Comparison of ENCODE assay signal across 21 mouse cellular contexts in genomic region chr7:66653596-66653995, GRCm38 (mm10). TPM values are rescaled to one million over a fixed set of nuclear protein-coding genes. Genes with fewer than 3 reads are reported as not detected.
DNase-seq lines count a peak whose midpoint lies in the region; ATAC-seq and TF ChIP-seq lines count a peak whose summit lies in the region.
"Had no signal": no experiment of that assay in that cellular context is flagged by ENCODE, and none has a peak within 500 bp of the region (broad histone marks: within the 10 kb centered on the region; RNA-seq: fewer than 3 reads in every experiment).

No protein-coding gene starts in this region.

- no peak for TF ChIP-seq CTCF in stomach, postnatal 0 days (IDR thresholded peaks at IDR 0.05; ENCODE audit: low read depth)

- no peak overlapping the region for H3K9ac ChIP-seq in forebrain, embryonic 11.5 days (ENCODE audit: low read length)
- H3K9ac ChIP-seq in forebrain, embryonic 13.5 days: no peak overlapping the region
- H3K9ac ChIP-seq in stomach, embryonic 16.5 days (ENCODE audit: low read length): no peak overlapping the region
- no peak overlapping the region for H3K9ac ChIP-seq in stomach, postnatal 0 days (ENCODE audit: low read length)
- H3K9ac ChIP-seq: embryonic facial prominence, embryonic 13.5 days; forebrain, embryonic 12.5 days; forebrain, postnatal 0 days; heart, embryonic 12.5 days; hindbrain, embryonic 14.5 days had no signal

- H3K4me1 ChIP-seq in forebrain, embryonic 11.5 days (replicated peaks; ENCODE audit: control insufficient read depth, insufficient read depth, low read length): no peaks in the 10 kb centered on the region
- no peaks in the 10 kb centered on the region for H3K4me1 ChIP-seq in forebrain, embryonic 13.5 days
- H3K4me1 ChIP-seq in stomach, embryonic 16.5 days (ENCODE audit: control insufficient read depth, insufficient read depth, low read length): no peaks in the 10 kb centered on the region
- H3K4me1 ChIP-seq in stomach, postnatal 0 days (replicated peaks; ENCODE audit: control insufficient read depth, insufficient read depth): no peaks in the 10 kb centered on the region
- H3K4me1 ChIP-seq: forebrain, embryonic 12.5 days; heart, embryonic 12.5 days; hindbrain, embryonic 10.5 days had no signal

- H3K27ac ChIP-seq in forebrain, embryonic 11.5 days (ENCODE audit: low read depth, low read length): no peak overlapping the region
- H3K27ac ChIP-seq in forebrain, embryonic 13.5 days: no peak overlapping the region
- H3K27ac ChIP-seq in stomach, embryonic 16.5 days (ENCODE audit: low read length): peak overlapping the region; percentile 27; the same call in 1 of the 2 replicates
- H3K27ac ChIP-seq in stomach, postnatal 0 days (replicated peaks): no peak overlapping the region
- H3K27ac ChIP-seq: embryonic facial prominence, embryonic 13.5 days; forebrain, embryonic 12.5 days; gastrocnemius, adult 2 months; hindbrain, embryonic 10.5 days; hindbrain, embryonic 14.5 days had no signal

- H3K4me2 ChIP-seq in forebrain, embryonic 11.5 days (ENCODE audit: low read depth, low read length, severe bottlenecking): no peak overlapping the region
- no peak overlapping the region for H3K4me2 ChIP-seq in forebrain, embryonic 13.5 days
- H3K4me2 ChIP-seq in stomach, embryonic 16.5 days (ENCODE audit: low read depth, low read length): no peak overlapping the region
- H3K4me2 ChIP-seq in stomach, postnatal 0 days (replicated peaks; ENCODE audit: low read depth): no peak overlapping the region
- H3K4me2 ChIP-seq: embryonic facial prominence, embryonic 13.5 days; forebrain, embryonic 12.5 days; heart, embryonic 12.5 days; hindbrain, embryonic 14.5 days had no signal

- H3K4me3 ChIP-seq in forebrain, embryonic 11.5 days (ENCODE audit: low read depth, low read length): no peak overlapping the region
- H3K4me3 ChIP-seq in forebrain, embryonic 13.5 days: no peak overlapping the region
- no peak overlapping the region for H3K4me3 ChIP-seq in stomach, embryonic 16.5 days (replicated peaks; ENCODE audit: low read length)
- H3K4me3 ChIP-seq in stomach, postnatal 0 days (ENCODE audit: low read depth, low read length): no peak overlapping the region
- H3K4me3 ChIP-seq: embryonic facial prominence, embryonic 13.5 days; erythroblast, embryonic 14.5 days; forebrain, embryonic 12.5 days; gastrocnemius, adult 2 months; heart, embryonic 12.5 days; hindbrain, embryonic 10.5 days had no signal

- ATAC-seq in forebrain, embryonic 11.5 days (replicated peaks; ENCODE audit: low FRiP score): no peak
- no peak for ATAC-seq in forebrain, embryonic 13.5 days
- no peak for ATAC-seq in stomach, embryonic 16.5 days (ENCODE audit: insufficient read depth, low FRiP score)
- ATAC-seq in stomach, postnatal 0 days (ENCODE audit: low FRiP score, low TSS enrichment): no peak
- ATAC-seq: forebrain, postnatal 0 days; intestine, embryonic 16.5 days had no signal

- no peaks in the 10 kb centered on the region for H3K9me3 ChIP-seq in forebrain, embryonic 11.5 days (ENCODE audit: control insufficient read depth, low read length)
- no peaks in the 10 kb centered on the region for H3K9me3 ChIP-seq in forebrain, embryonic 13.5 days (replicated peaks)
- H3K9me3 ChIP-seq in stomach, embryonic 16.5 days (replicated peaks; ENCODE audit: control insufficient read depth, low read length): no peaks in the 10 kb centered on the region
- no peaks in the 10 kb centered on the region for H3K9me3 ChIP-seq in stomach, postnatal 0 days (ENCODE audit: control insufficient read depth, low read length)
- H3K9me3 ChIP-seq: embryonic facial prominence, embryonic 13.5 days; forebrain, embryonic 12.5 days; heart, embryonic 12.5 days had no signal

- DNase-seq in forebrain, embryonic 11.5 days (ENCODE audit: low spot score): peak; percentile 14
- no peak for DNase-seq in stomach, postnatal 0 days (ENCODE audit: low spot score)
- DNase-seq in fibroblast of lung, adult 2 months (ENCODE audit: low read depth): peak; percentile 17
- no peak for DNase-seq in frontal cortex, adult 2 months (ENCODE audit: extremely low spot score in 1 of 2, low spot score in 1 of 2)
- no peak for DNase-seq in left cerebral cortex, adult 9 months (ENCODE audit: low spot score in 2 of 2)
- DNase-seq: adrenal gland, postnatal 10 days; cerebellum, adult 11 months; cerebellum, adult 8-10 months; cerebellum, postnatal 14 days; forebrain, postnatal 0 days; gastrocnemius, adult 2 months; gastrocnemius, postnatal 25 days had no signal

- H3K27me3 ChIP-seq in forebrain, embryonic 11.5 days (ENCODE audit: control insufficient read depth, insufficient read depth, low read length): no peaks in the 10 kb centered on the region
- no peaks in the 10 kb centered on the region for H3K27me3 ChIP-seq in forebrain, embryonic 13.5 days
- H3K27me3 ChIP-seq in stomach, embryonic 16.5 days (ENCODE audit: control insufficient read depth, insufficient read depth, low read length): no peaks in the 10 kb centered on the region
- H3K27me3 ChIP-seq in stomach, postnatal 0 days (ENCODE audit: control insufficient read depth, insufficient read depth, low read length): no peaks in the 10 kb centered on the region
- H3K27me3 ChIP-seq: embryonic facial prominence, embryonic 13.5 days; forebrain, embryonic 12.5 days; heart, embryonic 12.5 days had no signal

- 94% methylated on average over 9 of the region's 9 CpGs for WGBS in forebrain, embryonic 11.5 days
- WGBS in forebrain, embryonic 13.5 days: 95% methylated on average over 9 of the region's 9 CpGs
- 79% methylated on average over 9 of the region's 9 CpGs for WGBS in stomach, embryonic 16.5 days
- 81% methylated on average over 9 of the region's 9 CpGs for WGBS in stomach, postnatal 0 days

- peaks cover 7% of the 10 kb centered on the region for H3K36me3 ChIP-seq in forebrain, embryonic 11.5 days (ENCODE audit: control insufficient read depth, insufficient read depth, low read length)
- H3K36me3 ChIP-seq in forebrain, embryonic 13.5 days (ENCODE audit: poor library complexity, severe bottlenecking): peaks cover 45% of the 10 kb centered on the region
- no peaks in the 10 kb centered on the region for H3K36me3 ChIP-seq in stomach, embryonic 16.5 days (ENCODE audit: control insufficient read depth, insufficient read depth, low read length)
- H3K36me3 ChIP-seq in stomach, postnatal 0 days (ENCODE audit: control insufficient read depth, insufficient read depth, low read length): peaks cover 4% of the 10 kb centered on the region

- TF ChIP-seq EP300 in stomach, postnatal 0 days (optimal IDR thresholded peaks at IDR 0.05): no peak

RNA-seq across cellular contexts. Expression of gene Asb7, which starts 35.8 kb away (rescaled TPM):
- polyA plus RNA-seq in forebrain, embryonic 11.5 days (2014; fragmentation: Nextera tagmentation; extraction: Ambion mirVana): 20.4 and 21.5 TPM in 2 replicates
- polyA plus RNA-seq in forebrain, embryonic 13.5 days (2015; fragmentation: Nextera tagmentation; extraction: Ambion mirVana): 16.1 and 16.8 TPM in 2 replicates
- 9.3 and 11.0 TPM in 2 replicates for polyA plus RNA-seq in stomach, embryonic 16.5 days (2015; fragmentation: Nextera tagmentation; extraction: Ambion mirVana)
- 5.0 and 5.9 TPM in 2 replicates for polyA plus RNA-seq in stomach, postnatal 0 days (2015; fragmentation: Nextera tagmentation; extraction: Ambion mirVana)
- 9.1 and 9.5 TPM in 2 replicates for polyA plus RNA-seq in frontal cortex, adult 2 months (2012; rRNA removed)

RNA-seq across cellular contexts. Expression of gene Lins1, which starts 36.1 kb away (rescaled TPM):
- polyA plus RNA-seq in forebrain, embryonic 11.5 days (2014; fragmentation: Nextera tagmentation; extraction: Ambion mirVana): 24.2 and 28.7 TPM in 2 replicates
- polyA plus RNA-seq in forebrain, embryonic 13.5 days (2015; fragmentation: Nextera tagmentation; extraction: Ambion mirVana): 16.9 and 22.7 TPM in 2 replicates
- 16.1 and 17.8 TPM in 2 replicates for polyA plus RNA-seq in stomach, embryonic 16.5 days (2015; fragmentation: Nextera tagmentation; extraction: Ambion mirVana)
- polyA plus RNA-seq in stomach, postnatal 0 days (2015; fragmentation: Nextera tagmentation; extraction: Ambion mirVana): 7.6 and 7.8 TPM in 2 replicates
- 10.0 and 10.5 TPM in 2 replicates for polyA plus RNA-seq in frontal cortex, adult 2 months (2012; rRNA removed)

Comparison
In these comparisons a context has a peak if more than half of its experiments do, and no peak if none do; other contexts are left out.
1. DNase-seq: peak in forebrain, embryonic 11.5 days (single experiment) and fibroblast of lung, adult 2 months (single experiment); none in stomach, postnatal 0 days (single experiment), frontal cortex, adult 2 months (0 of 2) and left cerebral cortex, adult 9 months (0 of 2).